Mouse (Mus musculus) embryonic facial prominence, embryonic 13.5 days (tissue): ENCODE measurements at regions not wholly inside any gene's neighbourhood (a gene's known extent, or its start where the extent isn't known, plus 50 kb on each side); places are given as distances from the start of the nearest gene placed in this dataset.

Experiments
- ATAC-seq: fragments of 200-750 bp; cut with Nextera tagmentation; 2 replicates; pipeline ENCODE4 v1.8.0; 2017; ENCODE audit warnings: low read depth; ENCODE audit not compliant: insufficient number of reproducible peaks, insufficient read depth, low FRiP score, low TSS enrichment
- H3K27ac ChIP-seq: fragments of 300-500 bp; sonication (generic); 2 replicates; pipeline ENCODE4 v1.5.1; 2015; ENCODE audit warnings: moderate library complexity, mild to moderate bottlenecking, inconsistent platforms
- H3K27me3 ChIP-seq: fragments of 300-500 bp; sonication (generic); 2 replicates; pipeline ENCODE4 v1.6.1; 2015; ENCODE audit warnings: mild to moderate bottlenecking, inconsistent platforms
- H3K36me3 ChIP-seq: fragments of 300-500 bp; sonication (generic); 2 replicates; pipeline ENCODE4 v1.6.1; 2015; ENCODE audit warnings: mild to moderate bottlenecking, inconsistent platforms
- H3K4me1 ChIP-seq: fragments of 300-500 bp; sonication (generic); 2 replicates; pipeline ENCODE4 v1.6.1; 2015; ENCODE audit warnings: inconsistent platforms
- H3K4me2 ChIP-seq: fragments of 300-500 bp; sonication (generic); 2 replicates; pipeline ENCODE4 v1.6.1; 2015; ENCODE audit warnings: moderate library complexity, mild to moderate bottlenecking, inconsistent platforms
- H3K4me3 ChIP-seq: fragments of 300-500 bp; sonication (generic); 2 replicates; pipeline ENCODE4 v1.5.1; 2015; ENCODE audit warnings: mild to moderate bottlenecking, inconsistent platforms
- H3K9ac ChIP-seq: fragments of 300-500 bp; sonication (generic); 2 replicates; pipeline ENCODE4 v1.6.1; 2015; ENCODE audit warnings: mild to moderate bottlenecking, inconsistent platforms
- H3K9me3 ChIP-seq: fragments of 300-500 bp; sonication (generic); 2 replicates; pipeline ENCODE4 v1.6.1; 2016; ENCODE audit warnings: inconsistent platforms
- WGBS: fragments of 180-500 bp; shearing (Covaris S2); methylation state at CpG from one replicate; pipeline ENCODE4 v1.1.7; 2015; ENCODE audit warnings: mixed read lengths; 5-methylcytosine and 5-hydroxymethylcytosine counted together

GRCm38 (mm10) chr9:51379589-51379988, 50.9 kb upstream of the 1810046K07Rik start:
- Histone ChIP-seq H3K36me3 (no peaks in the 10 kb centered on the region), H3K27me3 (no peaks in the 10 kb centered on the region), H3K27ac (no peak overlapping the region), H3K4me3 (no peak overlapping the region), H3K9ac (no peak overlapping the region), H3K4me1 (no peaks in the 10 kb centered on the region), H3K9me3 (no peaks in the 10 kb centered on the region), H3K4me2 (no peak overlapping the region)
- WGBS = 83% methylated on average over 6 of the region's 6 CpGs
- no peak for ATAC-seq

GRCm38 (mm10) chr9:51393921-51394320, 65.2 kb upstream of the 1810046K07Rik start:
- 82% methylated on average over 2 of the region's 2 CpGs for WGBS
- Histone ChIP-seq H3K4me1 (peaks cover 4% of the 10 kb centered on the region), H3K9me3 (no peaks in the 10 kb centered on the region), H3K4me2 (no peak overlapping the region), H3K36me3 (no peaks in the 10 kb centered on the region), H3K27ac (no peak overlapping the region), H3K4me3 (no peak overlapping the region), H3K27me3 (no peaks in the 10 kb centered on the region), H3K9ac (no peak overlapping the region)
- ATAC-seq = no peak

DNA sequence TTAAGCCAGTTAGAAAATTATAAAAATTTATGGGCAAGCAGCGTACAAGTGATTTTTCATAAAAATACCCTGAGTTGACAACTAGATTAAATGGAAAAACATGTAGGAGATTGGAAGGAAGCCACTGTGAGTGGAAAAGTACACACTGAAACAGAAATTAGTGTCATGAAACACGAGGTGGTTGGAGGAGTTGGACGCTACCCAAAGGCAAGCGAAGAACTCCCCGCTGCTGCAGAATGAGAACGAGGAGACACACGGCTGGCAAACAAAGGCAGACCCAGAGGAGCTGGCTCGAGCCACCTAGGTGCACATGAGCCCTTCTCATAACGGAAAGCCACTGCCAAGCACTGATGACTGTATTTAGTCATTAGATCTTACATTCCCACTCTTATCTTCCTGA, 65.7 kb upstream of the 1810046K07Rik start:
- H3K27me3 ChIP-seq = no peaks in the 10 kb centered on the region
- H3K9ac ChIP-seq = no peak overlapping the region
- H3K27ac ChIP-seq = no peak overlapping the region
- peaks cover 4% of the 10 kb centered on the region for H3K4me1 ChIP-seq
- H3K9me3 ChIP-seq = no peaks in the 10 kb centered on the region
- no peaks in the 10 kb centered on the region for H3K36me3 ChIP-seq
- no peak overlapping the region for H3K4me3 ChIP-seq
- ATAC-seq = no peak
- peak overlapping the region; percentile 1; the same call in 1 of the 2 replicates for H3K4me2 ChIP-seq
- WGBS = 55% methylated on average over 9 of the region's 9 CpGs

GRCm38 (mm10) chr9:51396801-51397200, 68.1 kb upstream of the 1810046K07Rik start:
- H3K36me3 ChIP-seq = no peaks in the 10 kb centered on the region
- no peaks in the 10 kb centered on the region for H3K27me3 ChIP-seq
- H3K27ac ChIP-seq = no peak overlapping the region
- no peaks in the 10 kb centered on the region for H3K9me3 ChIP-seq
- no peak overlapping the region for H3K9ac ChIP-seq
- H3K4me1 ChIP-seq = peaks cover 4% of the 10 kb centered on the region
- no peak overlapping the region for H3K4me3 ChIP-seq
- 80% methylated on average over 3 of the region's 3 CpGs for WGBS
- ATAC-seq = no peak
- no peak overlapping the region for H3K4me2 ChIP-seq

DNA sequence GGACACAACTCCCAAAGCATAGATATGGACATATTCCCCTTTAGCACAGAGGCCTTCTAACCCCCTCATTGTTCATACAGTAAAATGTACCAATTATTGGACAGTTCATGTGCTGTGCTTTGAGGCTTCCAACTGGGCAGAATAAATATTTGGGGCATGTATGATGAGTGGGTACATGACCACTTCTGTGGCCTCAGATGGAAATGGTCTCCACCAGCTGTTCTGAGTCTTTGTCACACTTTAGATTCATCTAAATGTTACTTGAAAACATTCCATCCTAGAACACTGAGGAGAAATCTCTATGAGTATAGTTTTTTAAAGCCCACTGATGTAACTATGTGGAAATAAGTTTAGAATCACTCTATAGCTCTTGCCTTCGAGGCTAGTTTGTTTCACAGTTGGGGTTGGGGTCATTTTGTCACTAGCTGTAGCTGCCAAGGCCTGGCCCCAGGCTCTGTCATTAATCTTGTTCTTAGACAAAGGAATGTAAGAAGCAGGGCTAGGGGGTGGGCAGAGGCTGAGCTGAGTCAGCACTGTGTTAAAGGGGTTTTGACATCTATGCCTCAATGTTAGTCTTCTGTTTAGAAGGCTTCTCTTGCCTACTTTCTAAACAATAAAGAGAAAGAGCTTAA, 69.0 kb upstream of the 1810046K07Rik start:
- no peak overlapping the region for H3K27ac ChIP-seq
- H3K36me3 ChIP-seq = no peaks in the 10 kb centered on the region
- H3K9ac ChIP-seq = no peak overlapping the region
- WGBS = 13% methylated on average over 1 of the region's 1 CpGs
- peaks cover 4% of the 10 kb centered on the region for H3K4me1 ChIP-seq
- no peaks in the 10 kb centered on the region for H3K9me3 ChIP-seq
- no peak for ATAC-seq
- H3K4me2 ChIP-seq = no peak overlapping the region
- no peaks in the 10 kb centered on the region for H3K27me3 ChIP-seq
- no peak overlapping the region for H3K4me3 ChIP-seq

- no peak overlapping the region for H3K4me3 ChIP-seq
- H3K9me3 ChIP-seq = no peaks in the 10 kb centered on the region
- H3K9ac ChIP-seq = no peak overlapping the region
- no peak for ATAC-seq
- no peaks in the 10 kb centered on the region for H3K27me3 ChIP-seq
- no peaks in the 10 kb centered on the region for H3K36me3 ChIP-seq
- H3K27ac ChIP-seq = no peak overlapping the region
- no peak overlapping the region for H3K4me2 ChIP-seq
- peaks cover 4% of the 10 kb centered on the region for H3K4me1 ChIP-seq
- 86% methylated on average over 4 of the region's 4 CpGs for WGBS
Measured at GRCm38 (mm10) chr9:51398886-51399285, 70.2 kb upstream of the 1810046K07Rik start.

DNA sequence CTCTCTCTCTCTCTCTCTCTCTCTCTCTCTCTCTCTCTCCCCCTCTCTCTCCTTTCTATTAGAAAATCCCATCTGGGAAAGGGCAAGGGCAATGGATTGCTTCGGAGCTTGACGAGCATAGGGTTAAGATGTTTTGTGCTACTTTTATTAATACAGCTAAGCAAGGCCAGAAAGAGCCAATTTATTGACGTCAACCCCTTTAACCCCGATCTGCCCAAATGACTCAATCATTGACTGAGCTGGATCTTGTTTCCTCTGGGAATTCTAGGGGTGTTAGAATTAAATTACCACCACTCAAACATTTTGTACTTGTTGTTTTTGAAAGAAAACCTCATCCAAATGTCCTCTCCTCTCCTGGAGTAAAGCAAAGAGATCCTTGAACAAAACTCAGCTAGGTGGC, 70.6 kb upstream of the 1810046K07Rik start:
- H3K27me3 ChIP-seq = no peaks in the 10 kb centered on the region
- peaks cover 4% of the 10 kb centered on the region for H3K4me1 ChIP-seq
- 40% methylated on average over 4 of the region's 4 CpGs for WGBS
- no peak overlapping the region for H3K4me2 ChIP-seq
- H3K27ac ChIP-seq = no peak overlapping the region
- no peaks in the 10 kb centered on the region for H3K9me3 ChIP-seq
- H3K9ac ChIP-seq = no peak overlapping the region
- no peak for ATAC-seq
- H3K36me3 ChIP-seq = no peaks in the 10 kb centered on the region
- H3K4me3 ChIP-seq = no peak overlapping the region

DNA sequence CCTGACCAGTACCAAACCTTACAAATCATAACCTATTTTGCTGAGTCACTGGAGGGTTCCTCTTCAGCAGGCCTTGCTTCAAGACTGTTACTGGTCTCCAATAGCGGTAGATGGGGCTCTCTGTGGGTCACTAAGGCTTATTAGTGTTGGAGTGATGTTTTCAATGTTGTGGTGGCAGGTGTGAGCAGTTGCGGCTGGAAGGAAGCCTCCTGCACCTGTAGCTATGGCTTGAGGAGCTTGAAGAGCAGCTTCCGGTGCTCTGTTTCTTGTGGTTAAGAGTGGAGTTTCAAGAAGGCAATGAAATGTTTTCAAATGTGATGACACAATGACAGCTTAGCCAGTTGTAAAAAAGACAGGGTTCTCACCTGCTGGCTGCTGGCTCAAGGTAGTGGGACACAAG, 73.1 kb upstream of the 1810046K07Rik start:
- no peak overlapping the region for H3K4me3 ChIP-seq
- no peaks in the 10 kb centered on the region for H3K27me3 ChIP-seq
- 86% methylated on average over 3 of the region's 3 CpGs for WGBS
- no peaks in the 10 kb centered on the region for H3K9me3 ChIP-seq
- H3K4me2 ChIP-seq = no peak overlapping the region
- no peaks in the 10 kb centered on the region for H3K36me3 ChIP-seq
- no peak for ATAC-seq
- H3K27ac ChIP-seq = no peak overlapping the region
- no peak overlapping the region for H3K9ac ChIP-seq
- no peaks in the 10 kb centered on the region for H3K4me1 ChIP-seq

GRCm38 (mm10) chr9:51407978-51408377, 79.3 kb upstream of the 1810046K07Rik start:
- Histone ChIP-seq H3K4me2 (no peak overlapping the region), H3K9ac (no peak overlapping the region), H3K36me3 (no peaks in the 10 kb centered on the region), H3K9me3 (no peaks in the 10 kb centered on the region), H3K27me3 (no peaks in the 10 kb centered on the region), H3K4me1 (no peaks in the 10 kb centered on the region), H3K27ac (no peak overlapping the region), H3K4me3 (no peak overlapping the region)
- no peak for ATAC-seq
- WGBS = 66% methylated on average over 1 of the region's 1 CpGs

GRCm38 (mm10) chr9:51418923-51419482, 90.3 kb upstream of the 1810046K07Rik start:
- no peaks in the 10 kb centered on the region for H3K27me3 ChIP-seq
- peaks cover 4% of the 10 kb centered on the region; the same call in 1 of the 2 replicates for H3K4me1 ChIP-seq
- H3K9ac ChIP-seq = no peak overlapping the region
- no peaks in the 10 kb centered on the region for H3K36me3 ChIP-seq
- ATAC-seq = no peak
- no peak overlapping the region for H3K4me2 ChIP-seq
- H3K9me3 ChIP-seq = no peaks in the 10 kb centered on the region
- no peak overlapping the region for H3K27ac ChIP-seq
- 61% methylated on average over 5 of the region's 5 CpGs for WGBS
- H3K4me3 ChIP-seq = no peak overlapping the region

GRCm38 (mm10) chr9:51422553-51422952, 93.8 kb upstream of the 1810046K07Rik start:
- peaks cover 8% of the 10 kb centered on the region; the same call in 1 of the 2 replicates for H3K4me1 ChIP-seq
- no peak overlapping the region for H3K9ac ChIP-seq
- no peaks in the 10 kb centered on the region for H3K9me3 ChIP-seq
- H3K36me3 ChIP-seq = no peaks in the 10 kb centered on the region
- H3K27ac ChIP-seq = no peak overlapping the region
- WGBS = 54% methylated on average over 3 of the region's 3 CpGs
- no peak for ATAC-seq
- no peak overlapping the region for H3K4me3 ChIP-seq
- H3K27me3 ChIP-seq = no peaks in the 10 kb centered on the region
- no peak overlapping the region for H3K4me2 ChIP-seq

DNA sequence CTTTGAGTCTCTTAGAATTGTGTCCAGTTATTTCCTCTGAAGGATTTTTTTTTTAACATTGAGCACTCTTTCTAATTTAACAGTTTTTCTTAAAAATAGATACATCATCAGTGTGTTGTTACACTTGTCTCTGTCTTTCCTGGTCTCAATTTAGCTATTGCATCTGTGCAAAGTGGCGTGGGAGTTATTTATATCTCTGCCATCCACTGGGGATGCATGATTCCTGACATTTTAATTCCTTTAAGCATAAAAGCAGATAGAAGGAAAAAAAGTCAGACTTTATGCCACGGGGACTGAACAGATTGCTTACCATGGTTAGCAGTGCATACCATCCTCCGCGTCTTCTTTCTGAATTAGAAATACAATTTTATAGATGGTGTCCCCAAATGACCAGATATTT, 94.6 kb upstream of the 1810046K07Rik start:
- no peaks in the 10 kb centered on the region for H3K9me3 ChIP-seq
- H3K27me3 ChIP-seq = no peaks in the 10 kb centered on the region
- H3K36me3 ChIP-seq = no peaks in the 10 kb centered on the region
- 48% methylated on average over 4 of the region's 4 CpGs for WGBS
- H3K27ac ChIP-seq = no peak overlapping the region
- H3K4me3 ChIP-seq = no peak overlapping the region
- ATAC-seq = no peak
- H3K4me2 ChIP-seq = no peak overlapping the region
- H3K9ac ChIP-seq = no peak overlapping the region
- H3K4me1 ChIP-seq = peaks cover 8% of the 10 kb centered on the region; the same call in 1 of the 2 replicates
